Mouse (Mus musculus) lung, postnatal 0 days (tissue): Measurements from ENCODE around the gene Dph1.
A peak's percentile ranks its signal among the peaks of the same experiment; 100 is the strongest.

Experiments used
- CTCF ChIP-seq: IDR thresholded peaks from 2 replicates; pipeline ENCODE4 v1.5.1; 2016; ENCODE audit warnings: antibody characterized with exemption, mild to moderate bottlenecking
- EP300 ChIP-seq: IDR thresholded peaks from 2 replicates; pipeline ENCODE4 v1.6.1; 2016; ENCODE audit warnings: antibody characterized with exemption, mild to moderate bottlenecking, control low read depth

DNA sequence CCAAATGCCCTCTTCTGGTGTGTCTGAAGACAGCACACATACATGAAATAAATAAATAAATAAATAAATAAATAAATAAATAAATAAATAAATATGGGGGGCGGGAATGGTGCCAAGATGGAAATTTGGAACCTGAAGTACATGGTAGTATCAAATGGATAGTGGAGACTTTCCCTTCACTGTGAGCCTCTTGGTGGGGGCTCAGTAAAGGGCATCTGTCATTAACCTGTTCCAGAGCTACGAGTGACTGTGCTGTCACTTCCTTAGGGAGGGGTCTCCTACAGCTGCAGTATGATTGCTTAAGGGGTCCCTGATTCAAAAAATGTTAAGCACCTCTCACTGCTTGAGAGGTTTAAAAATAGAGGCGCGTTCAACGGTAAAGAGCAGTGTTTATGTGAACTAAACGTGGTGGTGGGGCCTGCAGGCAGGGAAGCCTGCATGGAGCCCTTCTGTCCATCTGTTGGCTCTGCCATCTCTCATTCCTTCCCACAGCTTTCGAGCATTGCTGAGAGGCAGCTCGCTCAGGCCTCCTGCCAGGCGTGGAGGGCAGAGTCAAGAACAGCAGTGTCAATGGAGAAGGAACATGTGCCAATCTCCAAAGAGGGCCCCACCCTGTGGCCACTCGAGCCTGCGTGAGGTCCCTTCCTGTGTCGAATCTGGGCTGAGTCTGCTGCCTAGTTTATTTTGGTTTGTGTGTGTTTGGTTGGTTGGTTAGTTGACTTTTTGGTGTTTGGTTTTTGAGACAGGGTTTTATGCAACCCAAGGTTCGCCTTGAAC, 49.3 kb upstream of the Dph1 start:
- TF ChIP-seq CTCF (peak; percentile 31), EP300 (0 out of 2 replicates have a peak, but pooled peaks have one; percentile 6)
